Mouse (Mus musculus): ENCODE results near the gene Adh5.

- no peak for TF ChIP-seq CTCF (IDR thresholded peaks at IDR 0.05; ENCODE audit: low read depth, low read length)
- no peak for TF ChIP-seq POLR2A (IDR thresholded peaks at IDR 0.05; ENCODE audit: borderline replicate concordance, low read depth, low read length)
Measured at GRCm38 (mm10) chr3:138452169-138452568, 9.3 kb downstream of the Adh5 start.

Measured in bone marrow macrophage, adult 2 months (primary cell).